Mouse (Mus musculus): Measurements from ENCODE around the gene Rnase1. TPM values are rescaled to one million over a fixed set of nuclear protein-coding genes. Genes with fewer than 3 reads are reported as not detected.

Rnase1 gene
- polyA plus RNA-seq, 2 experiments = 0.39 to 0.47 TPM

DNA sequence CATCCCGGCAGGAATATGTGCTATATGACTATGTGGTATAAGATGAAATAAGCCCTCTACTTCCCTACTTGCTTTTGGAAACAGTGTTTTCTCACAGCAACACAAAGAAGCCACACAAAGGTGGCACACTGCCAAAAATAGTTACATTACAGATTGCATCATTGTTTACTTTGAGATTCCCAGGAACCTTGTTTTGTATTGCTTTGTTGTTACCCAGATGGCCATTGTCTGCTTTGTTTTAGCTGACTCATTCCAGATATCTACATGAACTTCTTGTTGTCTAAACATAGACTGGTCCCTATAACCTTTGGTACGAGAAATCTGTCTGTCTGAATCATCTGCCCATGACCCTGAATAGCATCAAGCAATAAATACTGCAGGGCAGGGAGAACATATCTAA, 6.2 kb downstream of the Rnase1 start:
- no peak for TF ChIP-seq POLR2A (IDR thresholded peaks at IDR 0.05; ENCODE audit: borderline replicate concordance, extremely low read depth, insufficient read depth, insufficient read length)
- Histone ChIP-seq H3K36me3 (ENCODE audit: control insufficient read depth, insufficient read depth, low read length) (no peaks in the 10 kb centered on the region), H3K9ac (ENCODE audit: low read depth, low read length, severe bottlenecking) (no peak overlapping the region), H3K4me2 (replicated peaks; ENCODE audit: low read depth, low read length, severe bottlenecking) (no peak overlapping the region), H3K9me3 (ENCODE audit: control insufficient read depth, low read length) (no peaks in the 10 kb centered on the region), H3K27me3 (ENCODE audit: control insufficient read depth, insufficient read depth, low read length) (no peaks in the 10 kb centered on the region), H3K4me1 (ENCODE audit: control insufficient read depth, insufficient read depth, low read length) (no peaks in the 10 kb centered on the region), H3K27ac (replicated peaks; ENCODE audit: low read depth, low read length) (no peak overlapping the region), H3K4me3 (replicated peaks; ENCODE audit: low read length) (no peak overlapping the region)
- WGBS = 89% methylated on average over 2 of the region's 2 CpGs
- DNase-seq (ENCODE audit: low spot score) (no peak), ATAC-seq (ENCODE audit: low FRiP score, low read depth) (no peak)

DNA sequence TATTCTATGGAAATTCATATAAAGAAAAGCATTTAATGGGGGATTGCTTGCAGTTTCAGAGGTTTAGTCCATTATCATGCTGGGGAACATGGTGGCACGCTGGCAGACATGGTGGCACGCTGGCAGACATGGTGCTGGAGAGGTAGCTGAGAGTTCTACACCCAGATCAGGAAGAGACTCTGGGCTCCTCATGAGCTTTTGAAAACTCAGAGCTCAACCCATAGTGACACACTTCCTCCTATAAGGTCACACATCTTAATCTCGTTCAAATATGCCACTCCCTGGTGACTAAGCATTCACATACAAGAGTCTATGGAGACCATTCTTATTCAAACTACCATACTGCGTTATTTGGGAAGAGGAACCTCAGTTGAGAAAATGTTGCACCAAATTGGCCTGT, 14.2 kb downstream of the Rnase1 start:
- Histone ChIP-seq H3K4me1 (ENCODE audit: control insufficient read depth, insufficient read depth, low read length) (no peaks in the 10 kb centered on the region), H3K9me3 (ENCODE audit: control insufficient read depth, low read length) (no peaks in the 10 kb centered on the region), H3K36me3 (ENCODE audit: control insufficient read depth, insufficient read depth, low read length) (no peaks in the 10 kb centered on the region), H3K9ac (ENCODE audit: low read depth, low read length, severe bottlenecking) (no peak overlapping the region), H3K27ac (replicated peaks; ENCODE audit: low read depth, low read length) (no peak overlapping the region), H3K4me3 (replicated peaks; ENCODE audit: low read length) (no peak overlapping the region), H3K4me2 (replicated peaks; ENCODE audit: low read depth, low read length, severe bottlenecking) (no peak overlapping the region), H3K27me3 (ENCODE audit: control insufficient read depth, insufficient read depth, low read length) (no peaks in the 10 kb centered on the region)
- ATAC-seq (ENCODE audit: low FRiP score, low read depth) = no peak
- no peak for TF ChIP-seq POLR2A (IDR thresholded peaks at IDR 0.05; ENCODE audit: borderline replicate concordance, extremely low read depth, insufficient read depth, insufficient read length)
- 92% methylated on average over 4 of the region's 4 CpGs for WGBS
- no peak for DNase-seq (ENCODE audit: low spot score)

DNA sequence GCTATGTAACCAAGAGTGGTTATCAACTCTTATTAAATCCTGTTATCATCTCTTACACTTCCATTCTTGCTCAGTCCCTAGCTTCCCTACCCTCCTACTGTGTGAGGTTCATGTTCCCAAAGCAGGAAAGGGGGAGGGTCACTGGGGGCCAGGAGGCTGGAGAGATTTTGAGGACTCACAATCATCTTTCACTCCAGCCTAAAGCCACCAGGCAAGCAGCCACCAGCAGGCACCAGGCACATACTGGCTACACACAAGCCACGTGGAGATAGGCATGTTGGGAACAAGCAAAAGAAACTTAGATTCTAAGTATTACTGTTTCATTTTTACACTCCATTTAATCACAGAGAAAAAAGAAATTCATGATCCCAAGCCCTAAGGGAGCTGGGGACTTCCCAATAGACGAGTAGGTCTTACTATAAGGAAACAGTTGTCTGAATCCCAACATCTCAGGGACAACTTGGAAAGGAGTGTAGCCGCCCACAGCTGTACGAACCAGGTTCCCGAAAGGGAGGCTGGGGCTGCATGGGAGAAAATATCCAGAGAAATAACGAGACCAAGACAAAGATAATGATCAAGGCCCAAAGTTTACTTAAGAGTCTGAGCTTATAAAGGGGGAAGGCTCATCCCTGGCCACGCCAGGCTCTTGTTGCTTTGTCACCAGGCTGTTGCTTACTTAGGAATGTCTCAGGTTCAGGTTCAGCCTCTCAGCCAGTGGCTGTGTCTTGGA, 15.3 kb downstream of the Rnase1 start:
- H3K4me3 ChIP-seq (replicated peaks; ENCODE audit: low read length) = no peak overlapping the region
- TF ChIP-seq POLR2A (IDR thresholded peaks at IDR 0.05; ENCODE audit: borderline replicate concordance, extremely low read depth, insufficient read depth, insufficient read length) = no peak
- no peak overlapping the region for H3K4me2 ChIP-seq (replicated peaks; ENCODE audit: low read depth, low read length, severe bottlenecking)
- DNase-seq (ENCODE audit: low spot score) (no peak), ATAC-seq (ENCODE audit: low FRiP score, low read depth) (no peak)
- H3K4me1 ChIP-seq (ENCODE audit: control insufficient read depth, insufficient read depth, low read length) = no peaks in the 10 kb centered on the region
- H3K27me3 ChIP-seq (ENCODE audit: control insufficient read depth, insufficient read depth, low read length) = no peaks in the 10 kb centered on the region
- H3K36me3 ChIP-seq (ENCODE audit: control insufficient read depth, insufficient read depth, low read length) = no peaks in the 10 kb centered on the region
- no peak overlapping the region for H3K27ac ChIP-seq (replicated peaks; ENCODE audit: low read depth, low read length)
- no peaks in the 10 kb centered on the region for H3K9me3 ChIP-seq (ENCODE audit: control insufficient read depth, low read length)
- 75% methylated on average over 7 of the region's 7 CpGs for WGBS
- no peak overlapping the region for H3K9ac ChIP-seq (ENCODE audit: low read depth, low read length, severe bottlenecking)

DNA sequence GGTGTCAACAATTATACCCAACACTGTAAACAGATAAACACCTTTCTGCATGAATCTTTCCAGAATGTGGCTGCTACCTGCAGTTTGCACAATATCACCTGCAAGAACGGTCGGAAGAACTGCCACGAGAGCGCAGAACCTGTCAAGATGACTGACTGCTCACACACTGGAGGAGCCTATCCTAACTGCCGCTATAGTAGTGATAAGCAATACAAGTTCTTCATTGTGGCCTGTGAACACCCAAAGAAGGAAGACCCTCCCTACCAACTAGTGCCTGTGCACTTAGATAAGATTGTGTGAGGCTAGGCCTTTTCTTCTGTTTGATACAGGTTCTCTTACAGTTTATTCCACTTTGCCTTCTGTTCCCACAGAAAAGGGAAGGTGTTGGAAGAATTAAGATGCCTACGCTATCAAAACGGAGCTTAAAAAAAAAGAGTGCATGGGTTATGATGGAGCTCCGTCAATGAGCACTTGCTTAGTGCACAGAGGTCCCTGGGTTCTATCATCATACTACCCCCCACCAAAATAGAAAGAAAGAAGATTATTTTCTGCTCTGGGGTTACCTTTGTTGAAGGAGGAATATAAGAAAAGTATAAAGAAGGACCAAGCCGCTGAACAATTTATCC, 16.2 kb downstream of the Rnase1 start:
- no peak overlapping the region for H3K27ac ChIP-seq (replicated peaks; ENCODE audit: low read depth, low read length)
- no peaks in the 10 kb centered on the region for H3K27me3 ChIP-seq (ENCODE audit: control insufficient read depth, insufficient read depth, low read length)
- DNase-seq (ENCODE audit: low spot score) (no peak), ATAC-seq (ENCODE audit: low FRiP score, low read depth) (no peak)
- H3K9ac ChIP-seq (ENCODE audit: low read depth, low read length, severe bottlenecking) = no peak overlapping the region
- no peaks in the 10 kb centered on the region for H3K9me3 ChIP-seq (ENCODE audit: control insufficient read depth, low read length)
- 87% methylated on average over 9 of the region's 9 CpGs for WGBS
- no peak overlapping the region for H3K4me2 ChIP-seq (replicated peaks; ENCODE audit: low read depth, low read length, severe bottlenecking)
- H3K4me1 ChIP-seq (ENCODE audit: control insufficient read depth, insufficient read depth, low read length) = no peaks in the 10 kb centered on the region
- H3K4me3 ChIP-seq (replicated peaks; ENCODE audit: low read length) = no peak overlapping the region
- no peaks in the 10 kb centered on the region for H3K36me3 ChIP-seq (ENCODE audit: control insufficient read depth, insufficient read depth, low read length)
- no peak for TF ChIP-seq POLR2A (IDR thresholded peaks at IDR 0.05; ENCODE audit: borderline replicate concordance, extremely low read depth, insufficient read depth, insufficient read length)

DNA sequence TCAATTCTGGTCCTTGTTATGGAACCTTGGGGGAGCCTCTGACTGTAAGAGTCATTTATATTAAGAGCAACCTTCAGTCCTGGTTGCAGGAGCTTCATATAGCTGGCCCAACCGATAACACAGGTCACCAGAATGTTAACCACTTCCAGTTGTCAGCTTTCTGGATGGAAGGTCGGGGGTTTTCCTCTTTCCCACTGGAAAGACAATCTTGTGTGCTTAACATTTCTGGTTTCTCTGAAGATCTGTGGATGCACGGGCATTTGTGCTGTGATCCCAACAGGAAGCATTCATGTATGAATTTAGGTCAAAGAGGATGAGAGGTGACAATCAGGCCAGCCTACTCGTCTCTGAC, 17.0 kb downstream of the Rnase1 start:
- H3K4me3 ChIP-seq (replicated peaks; ENCODE audit: low read length) = no peak overlapping the region
- H3K9me3 ChIP-seq (ENCODE audit: control insufficient read depth, low read length) = no peaks in the 10 kb centered on the region
- no peak overlapping the region for H3K4me2 ChIP-seq (replicated peaks; ENCODE audit: low read depth, low read length, severe bottlenecking)
- ATAC-seq (ENCODE audit: low FRiP score, low read depth) (no peak), DNase-seq (ENCODE audit: low spot score) (no peak)
- H3K27me3 ChIP-seq (ENCODE audit: control insufficient read depth, insufficient read depth, low read length) = no peaks in the 10 kb centered on the region
- H3K36me3 ChIP-seq (ENCODE audit: control insufficient read depth, insufficient read depth, low read length) = no peaks in the 10 kb centered on the region
- 69% methylated on average over 4 of the region's 4 CpGs for WGBS
- no peaks in the 10 kb centered on the region for H3K4me1 ChIP-seq (ENCODE audit: control insufficient read depth, insufficient read depth, low read length)
- no peak for TF ChIP-seq POLR2A (IDR thresholded peaks at IDR 0.05; ENCODE audit: borderline replicate concordance, extremely low read depth, insufficient read depth, insufficient read length)
- H3K9ac ChIP-seq (ENCODE audit: low read depth, low read length, severe bottlenecking) = no peak overlapping the region
- H3K27ac ChIP-seq (replicated peaks; ENCODE audit: low read depth, low read length) = no peak overlapping the region
